Mouse (Mus musculus) adrenal gland, postnatal 4 days (tissue): ENCODE data around the gene Ly6g6d. TPM values are rescaled to one million over a fixed set of nuclear protein-coding genes. Genes with fewer than 3 reads are reported as not detected.
"Not testable (repeated sequence)": the region's sequence is repeated elsewhere in the genome, so short reads cannot be mapped to it uniquely, and the experiment has no call there.

Source experiments
- DNase-seq, 2 experiments: peaks; one replicate each; pipeline ENCODE4 v3.0.0; 2021 to 2022; ENCODE audit warnings: low spot score in 2 of 2, mixed read lengths in 2 of 2
- total RNA-seq, 2 experiments: library from RNA; stranded (reverse); gene quantifications; 2 replicates each; pipeline ENCODE4 v1.2.3; 2021

The Ly6g6d gene
- total RNA-seq, 2 experiments from 2014 or later: 2.0 to 2.4 TPM

- no peak for DNase-seq
Observed at GRCm38 (mm10) chr17:35048932-35049440, 28.9 kb downstream of the Ly6g6d start.

- DNase-seq: no peak
Observed at GRCm38 (mm10) chr17:35048149-35048931, 29.5 kb downstream of the Ly6g6d start.

- no peak for DNase-seq
Observed at GRCm38 (mm10) chr17:35047688-35048087, 30.2 kb downstream of the Ly6g6d start.

GRCm38 (mm10) chr17:35046681-35047455 is 31.0 kb downstream of the Ly6g6d start, which contains the start of gene Msh5:
TSS of gene Msh5 (minus strand) at chr17:35046745.
- peak; percentile 91 to 93 for DNase-seq

- no peak for DNase-seq
Observed at GRCm38 (mm10) chr17:35045807-35046680, 31.8 kb downstream of the Ly6g6d start.

GRCm38 (mm10) chr17:35044904-35045806 is 32.7 kb downstream of the Ly6g6d start:
- no peak for DNase-seq

GRCm38 (mm10) chr17:35043794-35044193 is 34.1 kb downstream of the Ly6g6d start:
- DNase-seq: no peak

- no peak for DNase-seq
Observed at GRCm38 (mm10) chr17:35039121-35039873, 38.6 kb downstream of the Ly6g6d start.

GRCm38 (mm10) chr17:35034896-35035295 is 43.0 kb downstream of the Ly6g6d start:
- no peak for DNase-seq

GRCm38 (mm10) chr17:35033703-35034102 is 44.2 kb downstream of the Ly6g6d start:
- DNase-seq: not testable (repeated sequence)

- no peak for DNase-seq
Observed at GRCm38 (mm10) chr17:35032323-35032870, 45.5 kb downstream of the Ly6g6d start.

GRCm38 (mm10) chr17:35031880-35032279 is 46.0 kb downstream of the Ly6g6d start:
- DNase-seq: no peak

- no peak for DNase-seq
Observed at GRCm38 (mm10) chr17:35031272-35031671, 46.6 kb downstream of the Ly6g6d start.

GRCm38 (mm10) chr17:35029691-35030532 is 48.0 kb downstream of the Ly6g6d start:
- no peak for DNase-seq

GRCm38 (mm10) chr17:35028315-35028714 is 49.5 kb downstream of the Ly6g6d start:
- no peak for DNase-seq

GRCm38 (mm10) chr17:35027277-35028068 is 50.4 kb downstream of the Ly6g6d start, which contains the start of gene Sapcd1:
TSS of gene Sapcd1 (minus strand) at chr17:35028016.
- DNase-seq: no peak

GRCm38 (mm10) chr17:35026206-35026605 is 51.7 kb downstream of the Ly6g6d start:
- DNase-seq: no peak
